Mouse (Mus musculus): Measurements from ENCODE around the gene Snx29.

GRCm38 (mm10) chr16:11705456-11705855 lies 382.7 kb downstream of the Snx29 start:
- no peak for TF ChIP-seq EP300 (IDR thresholded peaks at IDR 0.05)
- TF ChIP-seq CTCF (IDR thresholded peaks at IDR 0.05): no peak
